Mouse (Mus musculus) retina, postnatal 1 day (tissue): Measurements from ENCODE around the gene Rnf123.

ENCODE experiments used
- DNase-seq: peaks from one replicate; pipeline ENCODE4 v3.0.0-alpha.2; 2012

Gene Rnf123

GRCm38 (mm10) chr9:108058291-108058690 lies 24.9 kb downstream of the Rnf123 start:
- no peak for DNase-seq

GRCm38 (mm10) chr9:108057262-108057562 lies 25.9 kb downstream of the Rnf123 start:
- DNase-seq = no peak

GRCm38 (mm10) chr9:108056361-108057261 lies 26.5 kb downstream of the Rnf123 start:
- DNase-seq = no peak

- no peak for DNase-seq
These were observed 27.4 kb downstream of the Rnf123 start for GRCm38 (mm10) chr9:108055661-108056237.

- DNase-seq = no peak
These were observed 28.1 kb downstream of the Rnf123 start for GRCm38 (mm10) chr9:108055061-108055460.

GRCm38 (mm10) chr9:108054331-108055040 lies 28.7 kb downstream of the Rnf123 start:
- DNase-seq = no peak

- no peak for DNase-seq
These were observed 29.4 kb downstream of the Rnf123 start for GRCm38 (mm10) chr9:108053665-108054225.

- peak; percentile 97 for DNase-seq
These were observed 30.1 kb downstream of the Rnf123 start, which contains the start of gene Amigo3 for GRCm38 (mm10) chr9:108052885-108053664. TSS of gene Amigo3 (plus strand) at chr9:108053159.

- DNase-seq = no peak
These were observed 30.7 kb downstream of the Rnf123 start for GRCm38 (mm10) chr9:108052411-108052810.

- no peak for DNase-seq
These were observed 31.3 kb downstream of the Rnf123 start for GRCm38 (mm10) chr9:108051931-108052220.

GRCm38 (mm10) chr9:108051184-108051930 lies 31.8 kb downstream of the Rnf123 start:
- no peak for DNase-seq

GRCm38 (mm10) chr9:108049561-108050251 lies 33.4 kb downstream of the Rnf123 start:
- DNase-seq = no peak

GRCm38 (mm10) chr9:108049016-108049455 lies 34.1 kb downstream of the Rnf123 start, which contains the start of gene Gmppb:
TSS of gene Gmppb (plus strand) at chr9:108049242.
- peak; percentile 96 for DNase-seq

- no peak for DNase-seq
These were observed 34.6 kb downstream of the Rnf123 start for GRCm38 (mm10) chr9:108048566-108048955.

- DNase-seq = no peak
These were observed 35.3 kb downstream of the Rnf123 start for GRCm38 (mm10) chr9:108047601-108048565.

- DNase-seq = no peak
These were observed 36.6 kb downstream of the Rnf123 start for GRCm38 (mm10) chr9:108046582-108046981.

GRCm38 (mm10) chr9:108044751-108045492 lies 38.2 kb downstream of the Rnf123 start:
- no peak for DNase-seq

- no peak for DNase-seq
These were observed 47.6 kb downstream of the Rnf123 start for GRCm38 (mm10) chr9:108035331-108036156.
